Mouse (Mus musculus) CH12.LX (cell line): ENCODE results near the gene Cabp1. TPM values are rescaled to one million over a fixed set of nuclear protein-coding genes. Genes with fewer than 3 reads are reported as not detected.
A peak's percentile ranks its signal among the peaks of the same experiment; 100 is the strongest.

Source experiments
- DNase-seq: peaks from one replicate; pipeline ENCODE4 v3.0.0-alpha.2; 2013; ENCODE audit errors: extremely low read depth
- H3K27ac ChIP-seq: 2 replicates; pipeline ENCODE4 v1.5.1; 2012; ENCODE audit warnings: low read depth, mild to moderate bottlenecking, control low read depth, moderate library complexity; ENCODE audit not compliant: insufficient read depth
- H3K27me3 ChIP-seq: replicated peaks from 2 replicates; pipeline ENCODE3; 2012; ENCODE audit warnings: inconsistent platforms
- H3K36me3 ChIP-seq, 2 experiments: replicated peaks in 1 of 2; 2 replicates each; pipeline versions ENCODE3 to v1.6.1; 2012; ENCODE audit warnings: inconsistent platforms in 1 of 2, low read length in 1 of 2, mild to moderate bottlenecking in 1 of 2, mixed read lengths in 1 of 2, moderate library complexity in 1 of 2; ENCODE audit not compliant: control insufficient read depth in 1 of 2, insufficient read depth in 1 of 2
- H3K4me1 ChIP-seq, 2 experiments: 2 replicates each; pipeline ENCODE4 v1.6.1; 2012; ENCODE audit warnings: inconsistent platforms in 1 of 2, moderate library complexity in 1 of 2; ENCODE audit not compliant: insufficient read depth in 2 of 2, control insufficient read depth in 1 of 2
- H3K4me2 ChIP-seq: 2 replicates; pipeline ENCODE4 v1.6.1; 2012; ENCODE audit warnings: low read depth, mild to moderate bottlenecking, control low read depth; ENCODE audit not compliant: poor library complexity, insufficient read depth, severe bottlenecking
- H3K4me3 ChIP-seq, 3 experiments: fragments of 150-350 bp in 1 of 3; sonication (generic) in 1 of 3; replicated peaks in 1 of 3; 2 replicates each; pipeline versions ENCODE3 to v1.5.1; 2011 to 2012; ENCODE audit warnings: low read depth in 2 of 3, low read length in 2 of 3, mild to moderate bottlenecking in 2 of 3, moderate library complexity in 2 of 3, control low read depth in 1 of 3, improper control_type of control experiment in 1 of 3, inconsistent platforms in 1 of 3, mixed read lengths in 1 of 3; ENCODE audit not compliant: poor library complexity in 1 of 3
- H3K79me2 ChIP-seq: replicated peaks from 2 replicates; pipeline ENCODE4 v1.6.1; 2012; ENCODE audit warnings: mild to moderate bottlenecking, moderate library complexity; ENCODE audit not compliant: control insufficient read depth, poor library complexity, insufficient read depth, severe bottlenecking; ENCODE audit errors: extremely low read depth
- H3K9ac ChIP-seq: 2 replicates; pipeline ENCODE4 v1.6.1; 2012; ENCODE audit warnings: low read depth, mild to moderate bottlenecking, control low read depth, moderate library complexity; ENCODE audit not compliant: insufficient read depth
- H3K9me3 ChIP-seq: replicated peaks from 2 replicates; pipeline ENCODE3; 2012; ENCODE audit warnings: low read length, inconsistent platforms, mixed read lengths
- BHLHE40 ChIP-seq: IDR thresholded peaks from 2 replicates; pipeline ENCODE4 v1.6.1; 2011; ENCODE audit warnings: mild to moderate bottlenecking, low read depth, low read length, improper control_type of control experiment
- ELF1 ChIP-seq: IDR thresholded peaks from 2 replicates; pipeline ENCODE4 v1.6.1; 2014; ENCODE audit warnings: low read depth, mild to moderate bottlenecking, inconsistent platforms, low read length, improper control_type of control experiment
- ETS1 ChIP-seq: conservative IDR thresholded peaks from 2 replicates; pipeline ENCODE4 v1.6.1; 2012; ENCODE audit warnings: low read depth, mild to moderate bottlenecking, inconsistent platforms, low read length, improper control_type of control experiment, moderate library complexity
- GABPA ChIP-seq: IDR thresholded peaks from 2 replicates; pipeline ENCODE4 v1.6.1; 2012; ENCODE audit warnings: low read depth, low read length, improper control_type of control experiment, inconsistent platforms; ENCODE audit not compliant: insufficient replicate concordance
- HCFC1 ChIP-seq: IDR thresholded peaks from 2 replicates; pipeline ENCODE4 v1.6.1; 2012; ENCODE audit warnings: low read depth, mild to moderate bottlenecking, inconsistent platforms, low read length, improper control_type of control experiment
- NELFE ChIP-seq: IDR thresholded peaks from 2 replicates; pipeline ENCODE4 v1.6.1; 2011; ENCODE audit warnings: low read depth, low read length, improper control_type of control experiment
- RCOR1 ChIP-seq: conservative IDR thresholded peaks from 2 replicates; pipeline ENCODE4 v1.6.1; 2012; ENCODE audit warnings: low read depth, mild to moderate bottlenecking, inconsistent platforms, low read length, improper control_type of control experiment
- SMC3 ChIP-seq: IDR thresholded peaks from 2 replicates; pipeline ENCODE4 v1.6.1; 2011; ENCODE audit warnings: low read depth, low read length, improper control_type of control experiment
- TBP ChIP-seq: conservative IDR thresholded peaks from 2 replicates; pipeline ENCODE4 v1.6.1; 2011; ENCODE audit warnings: low read depth, low read length, improper control_type of control experiment
- USF1 ChIP-seq: IDR thresholded peaks from 2 replicates; pipeline ENCODE4 v1.6.1; 2014; ENCODE audit warnings: low read depth, mild to moderate bottlenecking, inconsistent platforms, low read length, improper control_type of control experiment
- USF2 ChIP-seq: conservative IDR thresholded peaks from 2 replicates; pipeline ENCODE4 v1.6.1; 2011; ENCODE audit warnings: low read depth, low read length, improper control_type of control experiment
- ZKSCAN1 ChIP-seq: IDR thresholded peaks from 2 replicates; pipeline ENCODE4 v1.6.1; 2012; ENCODE audit warnings: low read depth, inconsistent platforms, low read length, improper control_type of control experiment, borderline replicate concordance
- dilution Hi-C: fragments of 300-500 bp; cut with MboI; formaldehyde crosslinking; loops from 2 replicates; pipeline ENCODE4 v1.14.3; 2020; ENCODE audit warnings: low sequenced_read_pairs; ENCODE audit not compliant: extremely low pct_unique_long_range_greater_than_20kb, extremely low pct_ligation_motif_present
- in situ Hi-C: fragments of 300-500 bp; cut with MboI; formaldehyde crosslinking; loops from 3 replicates; pipeline ENCODE4 v1.14.3; 2019; ENCODE audit warnings: low sequenced_read_pairs, low pct_ligation_motif_present, low pct_unique_long_range_greater_than_20kb, mixed read lengths
- polyA plus RNA-seq: library from polyadenylated mRNA; unstranded; fragments of >175 nt; gene quantifications from 2 replicates; pipeline ENCODE4 v1.2.1, GENCODE M21; 2012; ENCODE audit warnings: low read depth; ENCODE audit not compliant: insufficient read length
- total RNA-seq, 2 experiments: library from RNA; depleted of rRNA; stranded (reverse); fragments of 300-350 nt in 1 of 2; fragments of >200 nt in 1 of 2; gene quantifications; 2 replicates each; pipeline ENCODE4 v1.2.3; 2012 to 2014

Gene Cabp1
- total and polyA plus RNA-seq, 3 experiments, result 0.59 to 1.8 (median 1.7) TPM

DNA sequence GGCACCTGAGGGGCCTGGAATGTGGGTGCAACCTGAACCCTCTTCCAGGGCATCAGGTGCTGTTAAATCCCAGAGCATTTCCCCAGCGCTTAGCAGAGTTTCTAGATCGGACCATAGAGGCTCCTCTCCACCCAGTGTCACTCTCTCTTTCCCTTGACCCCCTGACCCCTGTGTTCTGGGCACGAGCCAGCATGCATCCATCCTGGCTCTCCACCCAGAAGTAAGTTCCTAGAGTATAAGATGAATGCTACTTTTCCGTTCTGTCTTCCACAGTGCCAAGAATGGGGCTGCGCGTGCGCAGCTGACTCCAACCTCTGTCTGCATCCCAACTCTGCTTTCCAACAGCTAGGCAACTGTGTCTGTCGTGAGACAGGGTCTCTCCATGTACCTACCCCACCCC is 24.0 kb downstream of the Cabp1 start:
- dilution Hi-C loops (no loop called here), in situ Hi-C loops (no loop called here)
- no peaks in the 10 kb centered on the region for H3K27me3 ChIP-seq
- H3K36me3 ChIP-seq, result no peaks in the 10 kb centered on the region
- peaks cover 8 to 22% of the 10 kb centered on the region in 2 experiments for H3K4me1 ChIP-seq
- H3K27ac ChIP-seq, result no peak overlapping the region
- no peaks in the 10 kb centered on the region for H3K79me2 ChIP-seq
- no peak for DNase-seq
- TF ChIP-seq BHLHE40 (no peak), HCFC1 (no peak)
- TF ChIP-seq, all 38 proteins: peak for 0
- Histone ChIP-seq H3K4me2 (no peak overlapping the region), H3K4me3 (no peak overlapping the region), H3K9me3 (peaks cover 2% of the 10 kb centered on the region), H3K9ac (no peak overlapping the region)

DNA sequence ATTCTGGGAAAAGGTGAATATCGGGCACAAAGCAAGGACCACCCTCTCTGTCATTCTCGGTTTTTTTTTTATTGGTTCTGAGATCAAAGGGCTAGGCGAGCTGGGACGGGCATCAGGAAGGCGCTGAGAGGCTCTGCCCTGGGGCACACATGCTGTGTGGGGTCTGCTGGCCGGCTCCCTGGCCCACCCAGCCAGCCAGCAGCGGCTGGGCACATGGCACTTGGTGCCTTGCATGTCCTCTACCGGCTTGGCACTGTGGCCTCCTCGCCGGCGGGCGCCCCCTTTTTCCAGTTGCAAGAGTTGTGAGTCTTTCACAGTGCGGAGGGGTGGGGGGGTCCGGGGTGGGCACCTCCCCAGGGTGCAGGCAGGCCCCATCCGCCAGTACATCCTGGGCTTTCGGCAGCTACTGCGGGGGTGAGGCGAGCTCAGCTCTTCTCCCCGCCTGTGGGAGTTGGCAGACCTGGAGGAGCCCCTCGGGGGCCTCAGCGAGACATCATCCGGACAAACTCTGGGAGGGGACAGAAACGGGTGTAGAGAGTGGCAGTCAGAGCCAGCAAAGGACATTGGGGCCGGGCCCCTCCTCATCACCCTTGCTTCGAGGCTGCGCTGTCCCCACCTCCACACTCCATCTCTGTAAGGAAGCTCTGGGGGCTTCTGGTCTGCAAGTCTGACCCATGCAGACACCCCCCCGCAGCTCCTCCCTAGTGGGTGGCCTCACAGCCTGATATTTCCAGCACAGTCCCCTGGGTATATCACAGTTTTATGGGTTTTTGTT is 25.4 kb downstream of the Cabp1 start:
- dilution Hi-C loops, result no loop called here
- Histone ChIP-seq H3K9ac (no peak overlapping the region), H3K4me1 (peaks cover 8 to 22% of the 10 kb centered on the region in 2 experiments), H3K4me2 (no peak overlapping the region), H3K36me3 (no peaks in the 10 kb centered on the region), H3K27me3 (no peaks in the 10 kb centered on the region), H3K79me2 (no peaks in the 10 kb centered on the region), H3K4me3 (no peak overlapping the region), H3K27ac (no peak overlapping the region), H3K9me3 (peaks cover under 1% of the 10 kb centered on the region)
- no peak for TF ChIP-seq USF2
- no peak for TF ChIP-seq ETS1
- TF ChIP-seq USF1, result no peak
- no peak for TF ChIP-seq ELF1
- no peak for TF ChIP-seq ZKSCAN1
- in situ Hi-C loops, result loop anchor here (5.0 kb wide), 1 partner anchor 42 kb away; no protein-coding TSS in a partner anchor
- DNase-seq, result no peak

DNA sequence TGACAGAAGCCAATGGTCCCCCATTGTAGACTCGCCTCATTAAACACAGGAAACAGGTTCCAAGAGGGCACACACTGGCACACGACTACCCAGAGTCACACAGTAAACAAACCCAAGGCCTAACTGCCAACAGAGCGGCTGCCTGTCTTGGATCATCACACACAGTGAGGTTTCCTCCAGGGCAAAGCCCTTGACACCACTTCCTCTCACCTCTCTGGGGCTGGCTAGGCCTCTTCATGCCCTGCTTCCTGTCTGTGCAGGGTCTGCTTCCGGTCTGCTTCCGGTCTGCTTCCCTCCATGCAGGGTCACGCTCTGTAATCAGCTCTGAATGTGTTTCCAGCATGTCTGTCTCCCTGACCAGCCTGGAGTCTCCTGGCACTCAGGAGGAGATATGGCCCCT is 26.8 kb downstream of the Cabp1 start:
- dilution Hi-C loops (no loop called here), in situ Hi-C loops (loop anchor here (5.0 kb wide), 1 partner anchor 40 kb away; no protein-coding TSS in a partner anchor)

More for the DNA sequence above, 26.8 kb downstream of the Cabp1 start:
- Histone ChIP-seq H3K4me3 (peak overlapping the region in 1 of 3 experiments; percentile 35), H3K27me3 (no peaks in the 10 kb centered on the region), H3K4me1 (peaks cover 8 to 22% of the 10 kb centered on the region in 2 experiments), H3K4me2 (no peak overlapping the region), H3K27ac (no peak overlapping the region), H3K9ac (no peak overlapping the region), H3K9me3 (no peaks in the 10 kb centered on the region), H3K79me2 (no peaks in the 10 kb centered on the region), H3K36me3 (no peaks in the 10 kb centered on the region)
- peak; percentile 78 for TF ChIP-seq ELF1
- TF ChIP-seq NELFE, result no peak
- no peak for TF ChIP-seq GABPA
- TF ChIP-seq HCFC1, result peak; percentile 54
- TF ChIP-seq SMC3, result no peak
- no peak for TF ChIP-seq TBP
- TF ChIP-seq RCOR1, result no peak
- DNase-seq, result peak; percentile 52
